Comparison of ENCODE assay signal across 8 mouse cellular contexts in the genomic region with DNA sequence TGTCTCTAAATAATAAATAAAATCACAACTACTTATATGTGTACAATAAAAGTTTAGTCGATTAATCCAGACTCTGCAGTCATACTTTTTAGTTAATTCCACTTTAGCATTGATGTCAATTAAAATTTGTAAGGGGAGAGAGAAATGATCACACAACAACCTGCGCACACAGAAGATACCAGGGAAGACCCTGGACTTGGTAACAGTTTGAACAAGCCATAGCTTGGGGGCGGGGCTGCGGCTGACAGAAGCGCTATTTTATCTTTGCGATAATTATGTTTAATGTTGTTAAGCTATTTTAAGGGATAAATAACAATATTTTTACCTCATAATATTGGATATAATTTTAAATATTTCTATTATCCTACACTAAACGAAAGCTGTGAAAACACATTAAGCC. TPM values are rescaled to one million over a fixed set of nuclear protein-coding genes. Genes with fewer than 3 reads are reported as not detected.
DNase-seq lines count a peak whose midpoint lies in the region; ATAC-seq and TF ChIP-seq lines count a peak whose summit lies in the region.

No protein-coding gene starts in this region.

- no peak for ATAC-seq in kidney, postnatal 0 days (replicated peaks; ENCODE audit: low FRiP score, low read depth)
- ATAC-seq in embryonic facial prominence, embryonic 12.5 days (ENCODE audit: insufficient number of reproducible peaks, insufficient read depth, low FRiP score, low TSS enrichment): no peak
- ATAC-seq in intestine, embryonic 16.5 days: peak; percentile 58

- H3K4me1 ChIP-seq in kidney, postnatal 0 days (replicated peaks; ENCODE audit: insufficient read depth, low read length): no peaks in the 10 kb centered on the region; the same call in 1 of the 2 replicates
- peaks cover 10% of the 10 kb centered on the region; the same call in 1 of the 2 replicates for H3K4me1 ChIP-seq in embryonic facial prominence, embryonic 12.5 days
- H3K4me1 ChIP-seq in intestine, embryonic 16.5 days (ENCODE audit: control insufficient read depth, insufficient read depth, low read length): peaks cover 13% of the 10 kb centered on the region

- TF ChIP-seq CTCF in kidney, postnatal 0 days (IDR thresholded peaks at IDR 0.05; ENCODE audit: low read depth): no peak

- H3K27me3 ChIP-seq in kidney, postnatal 0 days (ENCODE audit: insufficient read depth, low read length): no peaks in the 10 kb centered on the region
- H3K27me3 ChIP-seq in embryonic facial prominence, embryonic 12.5 days: no peaks in the 10 kb centered on the region
- H3K27me3 ChIP-seq in intestine, embryonic 16.5 days (replicated peaks; ENCODE audit: control insufficient read depth, insufficient read depth, low read length): no peaks in the 10 kb centered on the region
- no peaks in the 10 kb centered on the region for H3K27me3 ChIP-seq in myocyte (ENCODE audit: control insufficient read depth, insufficient read depth, insufficient read length)

- H3K79me2 ChIP-seq in myocyte (ENCODE audit: control insufficient read depth, insufficient read depth): peaks cover 37% of the 10 kb centered on the region

- peak overlapping the region; percentile 39; the same call in 1 of the 2 replicates for H3K27ac ChIP-seq in kidney, postnatal 0 days
- peak overlapping the region; percentile 54; the same call in 1 of the 2 replicates for H3K27ac ChIP-seq in embryonic facial prominence, embryonic 12.5 days
- H3K27ac ChIP-seq in intestine, embryonic 16.5 days (ENCODE audit: low read length): peak overlapping the region; percentile 29; the same call in 1 of the 2 replicates

- no peaks in the 10 kb centered on the region; the same call in 1 of the 2 replicates for H3K9me3 ChIP-seq in kidney, postnatal 0 days (replicated peaks; ENCODE audit: low read length)
- H3K9me3 ChIP-seq in embryonic facial prominence, embryonic 12.5 days: no peaks in the 10 kb centered on the region
- 0 out of 2 replicates have a peak, but pooled peaks cover 5% of the 10 kb centered on the region for H3K9me3 ChIP-seq in intestine, embryonic 16.5 days (ENCODE audit: control insufficient read depth, low read length)

- no peak for TF ChIP-seq POLR2A in myocyte (IDR thresholded peaks at IDR 0.05; ENCODE audit: insufficient read length, low read depth)

- no peak overlapping the region for H3K9ac ChIP-seq in kidney, postnatal 0 days (ENCODE audit: low read depth, low read length)
- H3K9ac ChIP-seq in embryonic facial prominence, embryonic 12.5 days: 0 out of 2 replicates have a peak overlapping the region, but pooled peaks have one; percentile 4
- peak overlapping the region; percentile 30 for H3K9ac ChIP-seq in intestine, embryonic 16.5 days (ENCODE audit: low read depth, low read length)

- H3K36me3 ChIP-seq in kidney, postnatal 0 days (ENCODE audit: insufficient read depth, low read length): peaks cover 13% of the 10 kb centered on the region; the same call in 1 of the 2 replicates
- H3K36me3 ChIP-seq in embryonic facial prominence, embryonic 12.5 days: peaks cover 29% of the 10 kb centered on the region
- H3K36me3 ChIP-seq in intestine, embryonic 16.5 days (ENCODE audit: control insufficient read depth, insufficient read depth, low read length): peaks cover 14% of the 10 kb centered on the region
- H3K36me3 ChIP-seq in myocyte (ENCODE audit: control insufficient read depth, insufficient read depth): peaks cover 24% of the 10 kb centered on the region

- H3K4me3 ChIP-seq in kidney, postnatal 0 days (replicated peaks; ENCODE audit: low read depth, low read length): peak overlapping the region; percentile 46
- peak overlapping the region; percentile 68 for H3K4me3 ChIP-seq in embryonic facial prominence, embryonic 12.5 days
- peak overlapping the region; percentile 74 for H3K4me3 ChIP-seq in intestine, embryonic 16.5 days (ENCODE audit: low read length)
- peak overlapping the region; percentile 96 for H3K4me3 ChIP-seq in myocyte

- no peak overlapping the region for H3ac ChIP-seq in myocyte (ENCODE audit: control insufficient read depth, insufficient read length)

- H3K4me2 ChIP-seq in kidney, postnatal 0 days (ENCODE audit: low read length): peak overlapping the region; percentile 53
- H3K4me2 ChIP-seq in embryonic facial prominence, embryonic 12.5 days (replicated peaks): peak overlapping the region; percentile 83
- peak overlapping the region; percentile 44 for H3K4me2 ChIP-seq in intestine, embryonic 16.5 days (ENCODE audit: low read depth, low read length)
- peak overlapping the region; percentile 79 for H3K4me2 ChIP-seq in myocyte (ENCODE audit: low read depth)

- WGBS in kidney, postnatal 0 days: 20% methylated on average over 7 of the region's 7 CpGs
- 20% methylated on average over 7 of the region's 7 CpGs for WGBS in embryonic facial prominence, embryonic 12.5 days
- 12% methylated on average over 7 of the region's 7 CpGs for WGBS in intestine, embryonic 16.5 days

- no peak for DNase-seq in kidney, postnatal 0 days (ENCODE audit: low spot score)
- DNase-seq in kidney, adult 9 months: no peak
- DNase-seq in cerebellum, adult 9-10 months: no peak
- DNase-seq in kidney, postnatal 10 days: no peak
- DNase-seq in thymus, postnatal 4 days: no peak

TF ChIP-seq in myocyte, 11 proteins besides CTCF, POLR2A, EP300 and RAD21:
- TF ChIP-seq CEBPB (IDR thresholded peaks at IDR 0.05; ENCODE audit: insufficient read depth, poor library complexity, severe bottlenecking): no peak
- no peak for TF ChIP-seq MYOD1 (IDR thresholded peaks at IDR 0.05; ENCODE audit: control insufficient read depth in 1 of 3, insufficient read length in 2 of 3, low read depth in 2 of 3)
- TF ChIP-seq USF1 (IDR thresholded peaks at IDR 0.05; ENCODE audit: low read depth): no peak
- no peak for TF ChIP-seq MAX (IDR thresholded peaks at IDR 0.05; ENCODE audit: low read depth)
- TF ChIP-seq TCF3 (IDR thresholded peaks at IDR 0.05; ENCODE audit: insufficient read length, low read depth): no peak
- TF ChIP-seq MYOG (IDR thresholded peaks at IDR 0.05; ENCODE audit: control insufficient read depth in 1 of 3, insufficient read depth in 1 of 3, insufficient read length in 2 of 3, low read depth in 2 of 3): no peak
- no peak for TF ChIP-seq TCF12 (IDR thresholded peaks at IDR 0.05; ENCODE audit: insufficient read depth, poor library complexity, severe bottlenecking)
- no peak for TF ChIP-seq SRF (IDR thresholded peaks at IDR 0.05; ENCODE audit: control insufficient read depth, insufficient read length, low read depth)
- no peak for TF ChIP-seq REST (IDR thresholded peaks at IDR 0.05; ENCODE audit: insufficient read depth, insufficient read length)
- TF ChIP-seq E2F4 (IDR thresholded peaks at IDR 0.05; ENCODE audit: insufficient read depth): no peak
- TF ChIP-seq POLR2AphosphoS2 (IDR thresholded peaks at IDR 0.05; ENCODE audit: insufficient read length, low read depth): no peak

RNA-seq across cellular contexts. Expression of gene Cstf2t, which starts 0.4 kb away (rescaled TPM):
- 42.0 and 42.5 TPM in 2 replicates for polyA plus RNA-seq in kidney, postnatal 0 days (2015; fragmentation: Nextera tagmentation; extraction: Ambion mirVana)
- polyA plus RNA-seq in embryonic facial prominence, embryonic 12.5 days (2016; fragmentation: Nextera tagmentation; extraction: Ambion mirVana): 74.9 and 78.5 TPM in 2 replicates
- polyA plus RNA-seq in intestine, embryonic 16.5 days (2015; fragmentation: Nextera tagmentation; extraction: Ambion mirVana): 26.4 and 28.8 TPM in 2 replicates
- 17.5 TPM for polyA plus RNA-seq in myocyte (2012; fragmentation: generic; extraction: Trizol)

Comparison
In these comparisons a context has a peak if more than half of its experiments do, and no peak if none do; other contexts are left out.
1. H3K4me3 ChIP-seq: peak in every context shown above with its lines; median percentile 96 in myocyte; 74 in intestine, embryonic 16.5 days; 68 in embryonic facial prominence, embryonic 12.5 days; 46 in kidney, postnatal 0 days.